Mouse (Mus musculus): ENCODE data around the gene Gnl2.

GRCm38 (mm10) chr4:124986739-124987710 is 29.4 kb upstream of the Gnl2 start:
- TF ChIP-seq POLR2A (IDR thresholded peaks at IDR 0.05; ENCODE audit: low read depth, low read length) (no peak), CTCF (IDR thresholded peaks at IDR 0.05; ENCODE audit: borderline replicate concordance, insufficient read depth, low read length) (no peak)

All from embryonic fibroblast, embryonic 13.5 days (primary cell).